Mouse (Mus musculus): ENCODE data around the gene Naa35.

- no peak for TF ChIP-seq USF1 (IDR thresholded peaks at IDR 0.05; ENCODE audit: low read depth)
- no peak for TF ChIP-seq CTCF (IDR thresholded peaks at IDR 0.05; ENCODE audit: control insufficient read depth, insufficient read depth, insufficient read length)
These were observed 84.9 kb downstream of the Naa35 start for GRCm38 (mm10) chr13:59669946-59670345.
